Mouse (Mus musculus): ENCODE measurements around the gene Ninl. TPM values are rescaled to one million over a fixed set of nuclear protein-coding genes. Genes with fewer than 3 reads are reported as not detected.
A peak's percentile ranks its signal among the peaks of the same experiment; 100 is the strongest.

The Ninl gene
- total RNA-seq, 2 experiments from 2014 or later, result 8.1 to 32.8 TPM

GRCm38 (mm10) chr2:151000402-151001178, 38.6 kb downstream of the Ninl start:
- peak; percentile 34 to 40 for DNase-seq (ENCODE audit: low spot score in 2 of 2)

- no peak for DNase-seq (ENCODE audit: low spot score in 2 of 2)
Observed at GRCm38 (mm10) chr2:150999021-150999420, 40.2 kb downstream of the Ninl start.

- DNase-seq (ENCODE audit: low spot score in 2 of 2), result no peak
Observed at GRCm38 (mm10) chr2:150997618-150998017, 41.6 kb downstream of the Ninl start.

DNA sequence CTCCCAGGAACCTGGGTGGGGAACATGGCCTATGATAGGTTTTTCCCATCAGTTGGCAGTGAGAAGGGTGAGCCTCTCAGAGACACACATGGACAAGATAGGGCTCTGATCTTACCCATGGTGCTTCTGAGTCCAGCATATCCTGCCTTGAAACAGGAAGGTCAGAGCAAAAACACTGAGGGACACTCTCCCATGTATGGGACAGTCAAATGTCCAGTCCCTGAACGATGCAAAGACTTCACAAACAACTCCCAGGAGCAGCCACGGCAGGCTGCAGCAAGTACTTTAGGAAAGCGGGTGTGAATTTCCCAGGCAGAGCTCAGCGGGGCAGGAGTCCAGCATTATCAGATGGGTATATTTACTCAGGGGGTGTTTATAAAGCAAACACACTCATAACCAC, 43.9 kb downstream of the Ninl start:
- DNase-seq (ENCODE audit: low spot score in 2 of 2), result no peak

- no peak for DNase-seq (ENCODE audit: low spot score in 2 of 2)
Observed at GRCm38 (mm10) chr2:150991050-150991449, 48.1 kb downstream of the Ninl start.

GRCm38 (mm10) chr2:150990506-150990905, 48.7 kb downstream of the Ninl start:
- no peak for DNase-seq (ENCODE audit: low spot score in 2 of 2)

DNA sequence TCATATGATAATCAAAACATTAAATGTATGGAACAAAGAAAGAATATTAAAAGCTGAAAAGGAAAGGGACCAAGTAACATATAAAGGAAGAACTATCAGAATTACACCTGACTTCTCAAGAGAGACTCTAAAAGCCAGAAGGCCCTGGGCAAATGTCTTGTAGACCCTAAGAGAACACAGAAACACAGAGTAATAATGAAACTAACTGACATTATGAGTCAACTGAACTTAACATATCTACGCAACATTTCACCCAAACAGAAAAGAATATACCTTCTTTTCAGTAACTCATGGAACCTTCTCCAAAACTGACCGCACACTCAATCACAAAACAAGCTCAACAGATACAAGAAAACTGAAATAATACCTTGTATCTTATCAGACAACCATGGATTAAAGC, 53.8 kb downstream of the Ninl start:
- DNase-seq (ENCODE audit: low spot score in 2 of 2), result no peak

GRCm38 (mm10) chr2:150982051-150982450, 57.1 kb downstream of the Ninl start:
- DNase-seq (ENCODE audit: low spot score in 2 of 2), result no peak

DNA sequence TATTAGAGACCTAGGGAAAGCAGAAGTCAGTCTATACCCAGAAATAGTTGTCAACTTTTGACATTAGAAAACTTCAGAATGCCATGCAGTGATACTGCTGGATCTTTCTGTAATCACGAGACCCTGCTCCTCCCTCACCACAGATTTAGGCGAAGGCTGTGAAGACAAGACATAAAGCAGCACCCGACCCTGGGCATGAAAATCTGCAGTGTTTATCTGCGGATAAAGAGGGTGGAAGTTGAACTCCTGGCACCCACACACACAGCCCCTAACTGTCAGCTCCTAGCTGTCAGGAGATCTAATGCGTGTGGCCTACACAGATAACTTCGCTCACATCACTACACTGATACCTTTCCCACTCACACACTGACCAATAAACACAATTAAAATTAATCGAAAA, 57.7 kb downstream of the Ninl start:
- peak in 1 of 2 experiments; percentile 1 for DNase-seq (ENCODE audit: low spot score in 2 of 2)

GRCm38 (mm10) chr2:150979861-150980620, 59.1 kb downstream of the Ninl start:
- peak in 1 of 2 experiments; percentile 12 for DNase-seq (ENCODE audit: low spot score in 2 of 2)

- DNase-seq (ENCODE audit: low spot score in 2 of 2), result peak in 1 of 2 experiments; percentile 2
Observed at GRCm38 (mm10) chr2:150978791-150979190, 60.4 kb downstream of the Ninl start.

DNA sequence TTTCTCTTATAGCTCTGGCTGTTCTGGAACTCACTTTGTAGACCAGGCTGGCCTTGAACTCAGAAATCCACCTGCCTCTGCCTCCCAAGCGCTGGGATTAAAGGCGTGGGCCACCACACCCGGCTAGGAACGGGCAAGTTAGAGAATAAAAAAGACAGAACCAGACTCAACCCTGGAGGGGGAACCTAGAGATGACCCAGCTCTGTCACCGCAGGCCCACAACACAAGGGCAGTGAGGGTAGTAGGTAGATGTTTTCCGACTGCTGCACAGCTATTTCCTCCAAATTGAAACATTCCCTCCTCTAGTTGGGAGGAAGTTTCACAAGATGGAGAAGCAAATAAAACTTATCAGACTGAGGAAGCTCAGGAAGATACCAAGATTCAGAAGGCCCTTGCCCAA, 61.5 kb downstream of the Ninl start:
- DNase-seq (ENCODE audit: low spot score in 2 of 2), result peak in 1 of 2 experiments; percentile 2

DNA sequence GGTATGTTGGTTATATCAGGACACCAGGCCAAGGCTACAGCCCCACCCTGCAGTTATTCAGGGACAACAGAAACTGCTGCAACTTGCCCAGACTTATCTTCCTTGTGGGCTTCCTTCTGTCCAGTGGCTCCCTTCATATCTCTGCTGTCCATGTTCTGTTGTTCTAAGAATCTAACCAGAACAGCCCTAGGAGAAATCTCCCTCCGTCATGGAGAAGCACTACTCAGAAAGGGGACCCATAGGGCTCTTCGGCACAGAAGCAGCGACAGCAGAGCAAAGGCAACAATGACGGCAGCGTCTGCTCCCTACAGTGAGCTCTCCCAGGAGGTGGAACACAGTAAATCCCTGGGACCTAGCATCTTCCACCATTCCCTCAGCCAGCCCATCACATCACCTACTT, 62.3 kb downstream of the Ninl start:
- peak in 1 of 2 experiments; percentile 5 for DNase-seq (ENCODE audit: low spot score in 2 of 2)

GRCm38 (mm10) chr2:150973401-150974115, 65.6 kb downstream of the Ninl start:
- peak in 1 of 2 experiments; percentile 10 for DNase-seq (ENCODE audit: low spot score in 2 of 2)

- peak in 1 of 2 experiments; percentile 10 for DNase-seq (ENCODE audit: low spot score in 2 of 2)
Observed at GRCm38 (mm10) chr2:150972681-150973080, 66.5 kb downstream of the Ninl start.

DNA sequence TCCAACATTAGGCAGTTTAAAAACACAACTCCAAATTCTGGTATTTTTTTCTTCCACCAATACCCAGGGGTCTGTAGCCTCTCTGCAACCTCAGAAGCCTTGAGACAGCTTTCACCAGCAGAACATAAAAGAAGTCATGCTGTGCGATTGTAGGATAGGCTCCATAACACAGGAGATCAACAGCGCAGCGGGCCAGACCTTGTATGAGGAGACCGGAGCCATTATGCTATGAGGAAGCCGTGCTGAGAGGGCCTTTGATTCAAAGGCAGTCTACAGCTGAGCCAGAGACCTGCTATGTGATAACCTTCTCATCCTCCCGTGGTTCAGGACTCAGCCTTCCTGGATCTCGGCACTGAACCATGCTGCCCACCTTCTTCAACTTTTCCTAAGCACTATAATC, 67.3 kb downstream of the Ninl start:
- peak in 1 of 2 experiments; percentile 0 for DNase-seq (ENCODE audit: low spot score in 2 of 2)

- no peak for DNase-seq (ENCODE audit: low spot score in 2 of 2)
Observed at GRCm38 (mm10) chr2:150969231-150969630, 70.0 kb downstream of the Ninl start.

GRCm38 (mm10) chr2:150967491-150967890, 71.7 kb downstream of the Ninl start:
- DNase-seq (ENCODE audit: low spot score in 2 of 2), result no peak

DNA sequence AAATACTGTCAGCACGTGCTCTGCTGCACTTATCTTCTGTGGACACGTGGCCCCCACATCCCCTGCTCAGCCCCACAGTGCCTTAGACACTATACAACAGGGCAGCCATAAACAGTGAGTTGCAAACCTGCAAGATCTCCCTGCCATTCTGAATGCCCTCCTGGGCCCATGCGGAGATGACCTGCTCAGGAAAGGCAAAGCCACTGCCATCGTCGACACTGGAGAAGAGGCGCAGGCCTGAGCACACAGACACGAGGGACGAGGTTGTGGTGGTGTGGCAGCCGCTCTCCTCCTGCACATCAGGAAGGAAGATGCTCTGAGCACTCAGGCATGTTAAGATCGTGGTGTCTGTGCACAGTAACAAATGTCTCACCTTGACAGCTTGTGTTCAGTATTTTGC, 73.2 kb downstream of the Ninl start:
- DNase-seq (ENCODE audit: low spot score in 2 of 2), result no peak

- no peak for DNase-seq (ENCODE audit: low spot score in 2 of 2)
Observed at GRCm38 (mm10) chr2:150964641-150965040, 74.5 kb downstream of the Ninl start.

- DNase-seq (ENCODE audit: low spot score in 2 of 2), result no peak
Observed at GRCm38 (mm10) chr2:150963246-150963645, 75.9 kb downstream of the Ninl start.

DNA sequence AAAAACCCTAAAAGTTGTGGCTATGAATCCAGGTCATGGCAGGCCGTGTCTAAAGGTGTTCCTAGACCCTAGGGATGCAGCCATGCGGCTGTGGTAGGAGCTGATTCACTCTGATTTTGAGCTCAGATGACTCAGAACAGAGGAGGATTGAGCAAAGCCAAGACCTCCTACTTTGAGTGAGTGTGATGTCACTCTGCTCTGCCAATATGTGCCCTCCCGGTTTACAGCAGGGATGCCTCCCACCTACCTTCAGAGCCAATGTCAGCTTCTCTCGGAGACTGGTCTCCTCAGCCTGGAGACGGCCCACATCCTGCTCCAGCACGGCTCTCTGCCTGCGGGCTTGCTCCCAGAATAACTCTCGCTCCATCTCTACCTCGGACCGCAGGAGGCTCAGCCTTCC, 79.7 kb downstream of the Ninl start:
- DNase-seq (ENCODE audit: low spot score in 2 of 2), result no peak
